Mouse (Mus musculus) right cerebral cortex, postnatal 10 days (tissue): ENCODE data around the gene Olfr250.
"Not testable (repeated sequence)": the region's sequence is repeated elsewhere in the genome, so short reads cannot be mapped to it uniquely, and the experiment has no call there.

Experiments used
- DNase-seq, 2 experiments: peaks; one replicate each; pipeline ENCODE4 v3.0.0; 2021; ENCODE audit warnings: low spot score in 2 of 2

The Olfr250 gene

GRCm38 (mm10) chr9:38366596-38366995, at the start of gene Olfr250:
Gene Olfr250, plus strand, starts transcription at chr9:38366896.
- DNase-seq, result no peak

GRCm38 (mm10) chr9:38328760-38329159, 37.9 kb upstream of the Olfr250 start, which contains the start of gene Olfr25:
Gene Olfr25, plus strand, starts transcription at chr9:38329060.
- no peak for DNase-seq

GRCm38 (mm10) chr9:38348111-38348510, 18.6 kb upstream of the Olfr250 start, which contains the start of gene Olfr898:
Gene Olfr898, plus strand, starts transcription at chr9:38348411.
- no peak for DNase-seq

- no peak for DNase-seq
Observed at GRCm38 (mm10) chr9:38376786-38377185, 10.1 kb downstream of the Olfr250 start, which contains the start of gene Olfr251. Gene Olfr251, plus strand, starts transcription at chr9:38377086.

- DNase-seq, result no peak
Observed at GRCm38 (mm10) chr9:38401398-38401797, 34.7 kb downstream of the Olfr250 start, which contains the start of gene Olfr147. Gene Olfr147, plus strand, starts transcription at chr9:38401698.

- not testable (repeated sequence) for DNase-seq
Observed at GRCm38 (mm10) chr9:38407502-38407901, 40.8 kb downstream of the Olfr250 start.

- DNase-seq, result not testable (repeated sequence)
Observed at GRCm38 (mm10) chr9:38413502-38413901, 46.8 kb downstream of the Olfr250 start.
